Mouse (Mus musculus) heart, adult 9 months (tissue): ENCODE data around the gene Tshz2.
A peak's percentile ranks its signal among the peaks of the same experiment; 100 is the strongest.

Experiments used
- DNase-seq, 2 experiments: peaks; one replicate each; pipeline ENCODE4 v3.0.0; 2022; ENCODE audit warnings: low spot score in 2 of 2

Tshz2 gene

DNA sequence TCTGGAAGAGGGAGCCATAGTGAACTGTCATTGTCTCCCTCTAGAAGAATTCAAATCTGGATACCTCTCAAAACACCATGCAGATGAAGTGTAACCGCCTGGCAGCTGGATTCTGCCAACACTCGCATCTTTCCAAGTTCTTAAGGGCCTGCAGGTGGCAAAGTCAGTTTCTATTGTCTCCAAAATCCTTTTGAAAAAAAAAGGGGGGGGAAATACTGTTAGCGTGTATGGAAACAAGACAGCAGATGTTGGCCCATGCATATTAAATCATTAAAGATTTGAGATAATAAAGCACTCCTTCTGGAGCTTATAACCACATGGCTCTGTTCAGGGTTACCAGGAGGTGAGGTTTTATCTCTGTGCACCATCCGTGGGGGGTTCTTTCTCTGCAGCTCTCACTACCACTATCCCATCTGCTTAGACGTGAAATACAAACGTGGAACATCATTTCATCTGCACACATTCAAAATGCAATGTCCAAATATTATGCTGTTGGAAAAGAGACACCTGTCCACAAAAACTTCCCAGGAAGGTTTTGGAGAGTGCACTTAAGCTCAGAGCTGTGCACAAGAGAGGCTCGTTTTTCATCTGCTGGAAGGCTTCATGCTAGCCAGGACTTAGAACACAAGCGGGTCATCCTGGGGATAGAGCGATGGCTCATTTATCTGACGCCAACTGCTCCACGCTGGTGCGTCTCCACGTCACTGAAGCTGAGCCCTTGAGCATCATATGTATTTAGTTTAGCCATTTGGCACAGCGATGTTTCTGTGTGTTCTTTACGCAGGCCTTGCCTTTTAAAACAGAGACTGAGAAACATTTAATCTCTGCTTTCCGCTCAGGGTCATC is 307.7 kb downstream of the Tshz2 start:
- DNase-seq: no peak

DNA sequence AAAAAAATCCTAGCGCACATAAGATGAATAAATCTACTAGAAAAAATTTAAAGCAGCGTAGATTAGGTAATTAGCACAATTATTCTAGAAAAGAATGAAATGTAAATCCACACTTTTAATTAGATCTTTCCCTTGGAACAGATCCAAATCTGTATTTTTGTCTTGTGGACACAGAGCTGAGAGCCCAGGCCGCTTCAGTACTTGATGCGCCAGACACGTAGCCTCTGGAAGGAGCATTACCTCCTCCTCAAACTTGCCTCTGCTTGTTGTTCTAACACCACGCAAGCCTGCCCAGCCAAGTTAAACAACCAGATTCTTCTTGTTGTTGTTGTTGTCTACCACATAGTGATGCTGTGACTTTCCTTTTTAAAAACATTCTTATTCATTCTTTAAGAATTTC is 310.9 kb downstream of the Tshz2 start:
- DNase-seq: no peak

DNA sequence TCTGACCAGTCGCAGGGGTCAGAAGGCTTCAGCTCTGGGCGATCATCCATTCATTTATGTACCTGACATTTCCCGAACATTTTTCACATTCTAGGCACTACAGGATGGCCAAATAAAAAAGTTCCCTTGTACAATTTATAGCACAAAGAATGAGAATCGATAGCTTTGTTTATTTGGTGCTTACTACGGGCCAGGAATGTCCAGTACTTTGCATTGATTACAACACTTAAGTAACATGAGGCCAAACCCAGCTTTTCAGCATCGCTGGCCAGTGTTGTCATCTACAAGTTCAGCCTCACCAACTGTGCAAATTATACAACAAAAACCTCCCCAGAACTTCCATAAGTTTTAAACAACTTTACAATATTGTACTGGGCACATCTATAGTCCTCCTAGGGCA is 315.3 kb downstream of the Tshz2 start:
- no peak for DNase-seq

DNA sequence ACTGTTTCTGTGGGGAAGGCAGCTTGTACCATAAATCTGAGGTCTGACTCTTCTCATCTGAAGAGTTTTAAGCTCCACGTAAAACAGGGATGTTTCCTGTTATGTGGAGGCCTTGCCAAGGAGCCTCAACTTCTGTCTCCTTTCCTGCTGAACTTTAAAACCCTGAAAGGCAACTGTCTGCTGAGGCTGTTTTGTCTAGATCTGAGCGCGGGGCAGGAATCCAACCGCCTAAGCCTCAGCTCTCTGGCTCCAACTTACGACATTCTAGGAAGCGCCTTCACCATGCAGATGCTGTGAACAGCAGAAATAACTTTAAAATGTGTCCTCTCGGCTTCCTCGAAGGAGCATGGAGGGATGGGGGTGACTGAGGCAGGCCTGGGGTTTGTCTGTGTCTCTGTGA is 318.2 kb downstream of the Tshz2 start:
- no peak for DNase-seq

DNA sequence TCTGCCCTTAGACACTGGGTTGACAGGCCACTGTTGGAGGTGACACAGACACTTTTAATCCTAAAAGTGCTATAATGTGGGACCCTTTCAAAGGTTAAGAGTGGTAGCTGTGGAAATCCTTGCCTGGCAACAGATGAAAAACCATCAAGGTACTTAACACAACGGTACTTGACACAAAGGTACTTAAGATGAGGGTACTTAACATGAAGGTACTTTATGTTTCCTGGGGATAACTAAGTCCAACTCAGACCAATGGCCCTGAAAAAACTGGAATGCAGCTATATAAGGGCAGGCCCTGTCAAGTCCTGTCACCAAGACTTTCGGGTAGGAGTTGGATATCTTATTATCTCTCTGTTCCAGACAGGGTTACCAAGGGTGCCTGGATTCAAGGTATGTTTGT is 320.2 kb downstream of the Tshz2 start:
- DNase-seq: no peak

DNA sequence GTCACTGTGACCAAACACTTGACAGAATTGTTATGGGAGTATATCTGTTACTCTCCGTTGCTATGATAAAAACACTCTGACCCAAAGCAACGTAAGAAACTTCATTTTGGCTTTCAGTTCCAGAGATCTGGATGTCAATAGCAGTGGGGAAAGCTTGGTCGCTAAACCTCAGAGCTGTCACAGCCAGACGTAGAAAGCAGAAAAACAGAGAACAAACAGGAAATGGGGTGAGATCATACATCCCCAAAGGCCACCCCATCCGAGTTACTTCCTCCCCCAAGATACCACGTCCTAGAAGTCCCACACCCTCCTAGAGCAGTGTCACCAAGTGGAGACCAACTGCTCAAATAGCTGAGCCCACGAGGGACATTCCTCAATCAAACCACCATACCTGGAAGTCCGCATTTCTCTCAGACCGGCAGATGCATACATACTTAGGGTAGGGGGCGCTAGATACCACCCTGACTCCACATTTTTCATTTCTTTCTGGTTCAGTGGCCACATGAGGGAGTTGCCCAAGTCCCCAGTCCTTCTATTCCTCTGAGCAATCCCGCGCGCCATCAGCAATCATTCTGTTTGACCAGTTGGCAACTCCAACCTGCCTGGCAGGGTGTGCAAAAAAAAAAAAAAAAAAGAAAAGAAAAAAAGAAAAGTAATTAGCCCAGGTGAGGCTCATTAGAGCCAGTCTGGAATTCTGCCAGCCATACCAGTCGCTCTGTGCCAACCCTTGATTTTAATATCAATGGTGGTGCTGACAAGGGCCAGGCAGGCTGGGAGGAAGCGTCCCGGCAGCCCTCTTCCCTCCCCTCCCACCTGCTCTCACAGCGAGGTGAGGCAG is 326.1 kb downstream of the Tshz2 start:
- no peak for DNase-seq

DNA sequence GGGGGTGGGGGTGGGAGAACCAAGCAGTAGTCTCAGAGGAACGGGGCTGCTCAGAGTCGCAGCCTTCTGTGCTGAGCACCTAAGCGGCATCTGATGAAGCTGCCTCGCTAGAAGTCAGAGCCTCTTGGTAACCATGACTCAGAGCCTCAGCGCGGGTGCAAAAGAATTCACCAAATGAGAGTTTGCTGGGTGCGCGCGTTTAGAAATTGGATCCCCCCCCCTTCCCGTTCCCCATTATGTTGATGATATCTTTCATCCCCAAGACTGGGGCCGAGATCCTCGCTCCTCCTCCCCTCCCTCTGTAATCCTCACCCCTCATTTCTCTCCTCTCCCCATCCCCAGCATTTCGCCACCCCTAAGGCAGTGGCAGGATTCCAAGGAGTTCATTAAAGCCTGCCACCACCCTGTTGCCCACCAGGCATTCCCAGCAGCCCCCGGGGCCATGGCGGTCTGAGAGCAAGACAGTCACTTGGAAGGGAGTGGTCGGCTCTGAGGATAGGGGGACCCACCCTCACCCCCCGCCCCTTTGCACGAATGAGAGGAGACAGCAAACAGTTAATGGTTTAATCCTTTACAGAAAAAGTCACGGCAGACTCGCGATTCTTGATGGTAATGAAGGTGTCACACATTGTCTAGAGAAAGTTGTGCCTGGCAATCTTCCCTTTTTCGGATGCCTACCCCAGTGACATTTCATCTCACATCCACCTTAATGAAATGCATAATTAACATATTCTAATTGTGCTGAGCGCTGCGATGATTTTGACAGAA is 328.8 kb downstream of the Tshz2 start:
- no peak for DNase-seq

DNA sequence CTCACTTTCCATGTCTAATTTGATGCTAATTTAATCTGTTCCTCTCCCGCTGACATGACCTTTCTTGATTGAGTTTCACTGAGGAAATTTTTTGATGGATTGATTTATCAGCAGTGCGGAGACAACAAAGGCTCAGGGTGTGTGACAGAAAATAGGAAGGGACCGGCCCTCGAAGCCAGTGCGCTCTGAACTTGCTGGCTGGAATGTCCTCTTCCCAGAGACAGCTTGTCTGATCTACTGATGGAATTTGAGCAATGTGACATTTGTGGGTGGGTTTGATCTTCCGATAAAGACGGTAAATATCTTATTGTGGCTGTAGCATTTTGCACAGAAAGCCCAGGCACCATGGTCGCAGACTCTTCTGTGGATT is 329.4 kb downstream of the Tshz2 start:
- no peak for DNase-seq

DNA sequence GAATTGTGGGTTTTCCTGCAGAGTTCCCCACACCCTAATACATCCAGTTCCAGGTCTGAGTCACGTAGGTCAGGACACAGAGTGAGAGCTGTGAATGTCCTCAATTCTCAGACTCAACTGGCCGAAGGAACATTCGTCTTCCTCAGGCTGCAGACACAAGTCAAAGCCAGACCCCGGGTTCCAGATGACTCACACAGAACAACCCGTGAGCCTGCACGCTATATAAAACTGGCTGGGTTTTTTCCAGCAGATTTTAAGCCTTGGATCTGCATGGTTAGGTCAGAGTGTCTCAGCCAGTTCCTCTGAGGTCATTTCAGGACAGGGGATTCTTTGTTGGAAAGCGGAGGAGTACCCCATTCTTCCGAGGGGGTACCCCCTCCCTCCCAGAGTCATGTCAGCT is 330.0 kb downstream of the Tshz2 start:
- DNase-seq: no peak

DNA sequence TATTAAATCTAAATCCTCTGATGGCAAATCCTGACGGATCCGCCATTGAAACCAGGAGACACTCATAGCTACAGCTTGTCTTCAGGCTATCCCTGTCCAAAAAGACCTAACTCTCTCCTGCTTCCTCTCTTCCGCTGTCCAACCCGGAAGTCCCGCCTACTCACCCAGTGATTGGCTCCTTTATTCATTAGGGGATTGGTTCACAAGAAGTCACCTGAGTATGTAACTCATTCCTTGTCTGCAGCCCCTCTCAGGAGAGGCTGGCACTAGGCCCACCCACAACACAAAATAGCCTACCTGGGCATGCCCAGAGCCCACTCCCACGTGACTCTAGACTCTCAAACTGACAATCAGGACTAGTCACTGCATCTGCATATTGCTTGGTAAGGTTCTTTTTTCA is 337.7 kb downstream of the Tshz2 start:
- no peak for DNase-seq

DNA sequence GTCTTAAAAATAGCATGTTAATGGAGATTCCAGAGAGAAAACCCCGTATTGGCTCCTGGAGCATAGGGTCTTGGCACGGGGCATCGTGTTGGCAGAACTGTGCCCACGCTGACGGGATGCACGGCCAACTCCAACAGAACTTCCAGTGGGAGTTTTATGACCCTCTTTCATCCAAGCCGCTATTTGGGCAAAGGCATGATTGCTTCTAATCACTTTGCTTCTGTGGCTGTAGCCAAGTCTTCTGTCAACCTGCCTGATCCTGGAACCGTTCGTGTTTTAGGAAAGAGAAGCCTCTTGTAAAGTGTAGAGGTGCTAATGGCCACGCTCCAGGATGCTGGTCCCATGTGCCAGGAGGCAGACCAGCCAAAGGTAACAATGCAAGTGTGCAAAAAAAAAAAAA is 350.1 kb downstream of the Tshz2 start:
- DNase-seq: no peak

DNA sequence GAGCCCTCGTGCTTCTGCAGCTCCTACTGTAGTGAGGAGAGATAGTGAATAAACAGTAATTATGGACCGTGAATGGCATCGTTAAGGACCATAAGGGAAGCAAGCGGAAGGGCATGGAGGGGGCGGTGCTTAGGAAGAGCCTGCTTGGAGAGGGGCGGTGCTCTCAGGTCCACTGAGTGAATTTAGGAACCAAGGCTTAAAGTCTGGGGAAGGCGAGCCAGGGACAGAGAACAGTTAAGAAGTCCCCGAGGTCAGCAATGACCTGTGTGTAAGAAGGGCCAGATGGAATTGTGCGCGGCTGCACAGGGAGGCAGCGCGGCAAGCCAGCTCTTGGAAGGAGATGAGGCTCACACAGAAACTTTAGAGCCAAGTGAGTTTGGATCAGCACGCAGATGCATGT is 354.4 kb downstream of the Tshz2 start:
- no peak for DNase-seq

DNA sequence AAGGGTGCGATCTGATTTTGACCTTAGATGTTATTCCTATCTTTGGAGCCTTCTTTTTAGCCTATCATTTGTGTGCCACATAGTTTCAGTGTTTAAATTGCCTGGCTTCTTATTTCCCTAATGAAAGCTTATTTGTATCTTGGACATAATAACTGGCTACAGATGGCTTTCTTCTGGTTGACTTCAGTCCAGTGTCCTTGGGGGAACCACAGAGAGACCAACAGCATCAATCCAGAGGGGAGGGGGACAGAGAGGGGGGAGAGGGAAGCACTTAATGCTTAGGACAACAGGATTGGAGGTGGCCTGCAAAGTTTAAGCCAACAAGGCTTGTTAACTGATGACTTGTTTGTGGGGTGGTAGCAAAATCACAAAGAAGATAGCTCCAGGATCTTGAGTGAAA is 356.4 kb downstream of the Tshz2 start:
- DNase-seq: no peak

DNA sequence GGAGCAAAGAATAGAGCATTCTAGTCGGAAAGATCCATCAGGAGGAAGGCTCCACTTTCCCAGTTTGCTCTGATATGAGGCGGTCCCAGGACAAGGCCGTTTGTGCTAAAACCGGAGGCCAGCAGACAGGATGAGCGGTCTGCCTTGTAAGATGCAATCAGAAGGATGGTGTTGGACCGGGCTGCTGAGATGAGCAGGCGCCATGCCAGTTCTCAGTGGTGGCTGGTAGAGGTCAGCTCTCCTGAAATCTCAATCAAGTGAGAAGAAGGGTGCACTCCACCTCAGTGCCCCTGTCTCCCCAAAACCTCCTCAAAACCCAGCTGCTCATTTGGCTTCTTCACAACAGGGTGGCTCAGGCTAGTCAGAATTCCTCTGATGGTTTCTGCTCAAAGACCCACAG is 358.2 kb downstream of the Tshz2 start:
- DNase-seq: no peak

DNA sequence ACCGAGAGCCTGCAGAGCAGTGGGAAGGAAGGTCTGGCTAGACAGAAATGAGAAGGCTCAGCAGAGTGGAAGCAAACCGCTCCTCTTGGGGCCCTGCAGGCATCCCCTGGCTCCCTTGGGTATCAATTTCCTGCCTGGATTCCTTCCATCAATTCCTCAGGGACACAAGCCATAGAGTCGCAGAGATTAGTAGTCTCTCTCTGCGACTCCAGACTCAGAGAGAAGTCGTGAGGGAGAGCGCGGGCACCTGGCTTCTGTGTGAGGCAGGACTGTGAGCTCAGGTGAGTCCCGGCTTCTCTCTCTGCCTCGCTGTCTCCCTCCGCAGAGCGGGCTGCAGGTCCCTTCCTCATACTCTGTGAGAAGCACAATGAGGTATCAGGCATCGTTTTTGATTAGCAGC is 363.2 kb downstream of the Tshz2 start:
- DNase-seq: peak; percentile 22 to 44

DNA sequence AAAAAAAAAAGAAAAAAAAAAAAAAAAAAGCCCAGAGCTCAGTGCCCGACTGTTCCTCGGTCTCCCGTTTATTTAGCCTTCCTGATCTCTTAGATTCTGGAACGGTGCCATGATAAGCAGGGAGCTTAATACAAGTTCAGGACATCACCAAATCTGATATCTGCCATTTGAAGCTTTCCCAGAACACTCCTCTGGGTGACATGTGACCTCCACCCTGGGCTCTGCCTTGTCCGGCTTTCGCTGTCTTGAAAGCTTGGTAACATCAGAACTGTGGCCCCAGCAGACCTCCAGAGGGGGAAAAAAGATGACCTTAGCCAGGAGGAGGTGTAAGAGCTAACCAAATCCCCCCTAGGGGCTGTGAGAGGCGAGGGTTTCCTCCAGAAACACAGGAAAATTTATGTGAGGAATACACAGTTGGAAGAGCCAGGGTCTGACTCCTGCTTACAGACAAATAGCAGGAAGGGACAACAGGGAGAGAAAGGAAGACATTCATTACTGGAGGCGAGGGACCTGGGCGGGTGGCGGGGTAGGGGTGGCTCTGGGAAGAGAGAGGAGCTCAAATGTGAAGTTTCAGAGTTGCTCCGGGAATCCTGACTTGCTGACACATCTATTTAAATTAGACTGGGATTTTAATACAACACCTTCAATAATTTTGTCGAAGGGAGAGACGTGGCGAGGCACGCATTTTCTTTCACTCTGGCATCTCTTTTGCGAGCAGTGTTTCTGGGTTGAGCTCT is 363.9 kb downstream of the Tshz2 start:
- DNase-seq: peak in 1 of 2 experiments; percentile 13

DNA sequence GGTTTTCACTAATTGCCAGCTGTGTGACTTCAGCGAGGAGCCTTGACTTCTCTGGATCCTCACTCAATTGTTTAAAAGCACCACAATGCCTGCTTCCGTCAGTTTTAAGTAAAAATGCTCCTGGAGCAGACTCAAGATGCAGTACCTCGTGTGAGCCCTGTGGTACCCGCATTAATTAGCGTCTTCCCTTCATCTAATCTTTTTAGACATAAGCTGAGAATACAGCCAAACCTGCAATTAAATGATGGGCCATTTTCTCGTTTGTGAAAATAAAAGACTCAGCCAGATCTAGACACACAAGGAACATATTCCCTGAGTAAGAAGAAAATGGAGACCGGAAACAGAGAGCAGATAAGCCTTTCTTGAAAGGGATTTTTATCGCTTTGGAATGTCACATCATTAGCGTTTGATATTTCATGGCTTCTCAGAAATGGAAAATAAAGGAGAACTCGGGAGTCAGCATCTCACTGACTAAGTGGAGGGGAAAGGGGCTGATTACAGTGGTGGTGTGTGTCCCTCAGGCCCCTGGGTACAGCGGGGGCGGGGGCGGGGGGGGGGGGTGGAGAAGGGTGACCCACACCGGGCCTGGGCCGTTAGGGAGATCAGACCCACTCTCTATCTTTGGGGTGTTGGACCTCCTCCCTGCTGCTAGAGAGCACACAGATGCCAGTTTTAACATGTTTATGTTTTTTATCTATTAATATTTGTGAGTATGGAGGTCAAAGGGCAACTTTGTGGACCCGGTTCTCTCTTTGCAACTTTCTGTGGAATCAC is 364.6 kb downstream of the Tshz2 start:
- DNase-seq: no peak

DNA sequence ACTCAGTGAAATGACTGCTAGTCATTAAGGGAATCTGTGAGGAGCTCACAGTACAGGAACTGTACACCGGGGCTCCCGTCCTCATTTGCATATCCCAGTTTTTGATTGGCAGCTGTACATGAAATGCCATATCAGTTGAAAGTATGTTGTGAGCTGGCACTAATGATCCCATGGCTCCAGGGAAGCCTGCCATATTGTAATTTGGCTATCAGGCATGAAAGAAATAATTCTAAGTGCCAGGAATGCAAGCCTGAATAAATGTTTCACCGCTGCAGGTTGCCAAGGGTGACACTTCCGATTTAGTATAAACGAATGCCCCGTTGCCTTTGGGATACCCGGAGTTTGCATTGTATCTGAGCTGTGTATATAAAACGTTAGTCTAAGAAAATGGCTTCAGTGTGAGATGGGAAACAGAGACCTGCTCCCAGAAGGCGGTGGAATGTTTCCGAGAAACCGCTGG is 366.1 kb downstream of the Tshz2 start:
- no peak for DNase-seq

DNA sequence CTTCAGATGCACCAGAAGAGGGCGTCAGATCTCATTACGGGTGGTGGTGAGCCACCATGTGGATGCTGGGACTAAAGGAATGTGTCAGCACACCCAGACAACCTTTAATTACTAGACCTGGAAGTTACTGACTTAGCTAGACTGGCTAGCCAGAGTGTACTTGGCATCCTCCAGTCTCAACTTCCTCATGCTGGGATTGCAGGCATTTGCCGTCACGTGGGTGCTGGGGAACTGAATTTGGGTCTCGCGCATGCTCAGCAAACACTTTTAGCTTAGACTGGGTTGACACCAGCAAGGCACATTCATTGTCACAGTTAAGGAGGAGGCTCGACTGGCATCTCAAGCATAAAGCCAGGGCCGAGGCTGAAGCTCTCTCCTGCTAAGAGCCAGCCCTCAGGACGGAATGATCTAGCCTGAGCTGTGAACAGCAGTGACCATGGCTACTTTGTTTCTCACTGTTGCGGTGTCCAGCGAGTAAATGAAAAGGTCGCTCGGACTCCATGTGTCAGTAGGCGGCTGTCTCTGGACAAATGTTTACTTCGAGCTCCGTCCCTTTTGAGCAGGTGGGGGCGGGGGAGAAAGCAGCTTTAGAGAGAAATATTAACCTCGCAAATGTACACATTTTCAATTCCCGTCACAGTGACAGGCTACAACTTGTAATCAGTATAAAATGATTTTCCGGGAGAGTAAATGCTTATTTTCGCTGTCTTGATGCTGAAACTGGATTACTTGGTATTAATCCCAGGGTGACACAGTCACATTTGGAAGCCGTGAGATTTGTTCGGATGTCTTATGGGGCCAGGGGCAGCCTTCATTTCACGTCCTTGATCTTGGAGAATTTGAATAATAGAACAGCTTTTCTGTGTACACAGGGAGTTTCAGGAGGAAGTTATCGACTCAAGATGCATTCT is 370.0 kb downstream of the Tshz2 start:
- DNase-seq: peak in 1 of 2 experiments; percentile 9

DNA sequence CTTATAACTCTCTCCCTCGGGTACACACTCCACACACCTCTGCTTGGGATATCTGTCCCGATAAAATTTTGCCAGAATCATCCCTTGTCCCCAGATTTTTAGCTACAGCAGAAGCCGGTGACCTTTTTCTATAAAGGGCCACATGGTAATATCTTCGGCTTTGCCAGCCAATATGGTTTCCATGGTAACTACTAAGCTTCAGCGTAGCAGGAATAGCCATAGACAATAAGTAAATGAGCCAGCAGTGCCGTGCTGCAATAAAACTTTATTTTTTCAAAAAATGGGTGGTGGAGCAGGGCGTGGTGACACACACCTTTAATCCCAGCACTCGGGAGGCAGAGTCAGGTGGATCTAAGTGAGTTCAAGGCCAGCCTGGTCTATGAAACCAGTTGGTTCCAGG is 370.9 kb downstream of the Tshz2 start:
- no peak for DNase-seq
